Mouse (Mus musculus) erythroblast, embryonic 14.5 days (primary cell): Measurements from ENCODE around the gene E130308A19Rik.

Experiments
- GATA1 ChIP-seq: IDR thresholded peaks from 2 replicates; pipeline ENCODE4 v1.6.1; 2012; ENCODE audit warnings: low read length, inconsistent platforms, mixed read lengths
- TAL1 ChIP-seq: IDR thresholded peaks from 3 replicates; pipeline ENCODE4 v1.6.1; 2012; ENCODE audit warnings: low read length, inconsistent platforms, mixed read lengths

DNA sequence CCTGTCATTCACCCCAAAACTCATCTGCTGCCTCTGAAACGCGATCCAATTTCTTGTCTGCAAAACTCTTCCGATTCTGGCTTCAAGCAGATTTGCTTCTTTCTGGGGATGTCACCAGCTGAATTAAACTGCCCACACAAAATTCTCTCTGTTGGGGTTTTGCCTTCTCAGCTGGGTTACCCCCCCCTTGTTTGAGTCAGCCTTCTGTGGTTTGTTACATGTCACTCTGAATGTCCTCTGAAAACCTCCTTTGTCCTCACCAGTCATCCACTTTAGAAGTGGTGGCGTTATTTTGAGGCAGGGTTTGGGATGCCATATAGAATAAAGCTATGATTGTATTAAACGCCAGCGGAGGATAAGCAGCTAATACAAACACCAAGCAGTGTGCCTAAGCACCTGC is 176.1 kb downstream of the E130308A19Rik start:
- TF ChIP-seq GATA1 (no peak), TAL1 (no peak)
